Mouse (Mus musculus): ENCODE measurements around the gene Etnk1. TPM values are rescaled to one million over a fixed set of nuclear protein-coding genes. Genes with fewer than 3 reads are reported as not detected.

Etnk1 gene
- polyA plus RNA-seq, 1 experiment, result 71.6 TPM

GRCm38 (mm10) chr6:143212766-143213165 is 45.7 kb downstream of the Etnk1 start:
- no peaks in the 10 kb centered on the region for H3K27me3 ChIP-seq (replicated peaks; ENCODE audit: control insufficient read depth, insufficient read depth, low read length)
- no peaks in the 10 kb centered on the region for H3K4me1 ChIP-seq (ENCODE audit: control insufficient read depth, insufficient read depth, low read length)
- WGBS, result 86% methylated on average over 6 of the region's 6 CpGs
- no peak overlapping the region for H3K4me3 ChIP-seq (ENCODE audit: insufficient read depth, low read depth, low read length)
- DNase-seq, result no peak
- no peak overlapping the region for H3K27ac ChIP-seq (ENCODE audit: insufficient read depth, low read depth, low read length)
- TF ChIP-seq CTCF (conservative IDR thresholded peaks at IDR 0.05; ENCODE audit: insufficient read depth, insufficient read length, low read depth, low read length), result no peak
- TF ChIP-seq POLR2A (IDR thresholded peaks at IDR 0.05; ENCODE audit: low read depth, low read length), result no peak
- H3K36me3 ChIP-seq (ENCODE audit: control insufficient read depth, insufficient read depth, low read length), result no peaks in the 10 kb centered on the region

- DNase-seq, result no peak
- no peaks in the 10 kb centered on the region for H3K36me3 ChIP-seq (ENCODE audit: control insufficient read depth, insufficient read depth, low read length)
- TF ChIP-seq POLR2A (IDR thresholded peaks at IDR 0.05; ENCODE audit: low read depth, low read length), result no peak
- no peak for TF ChIP-seq CTCF (conservative IDR thresholded peaks at IDR 0.05; ENCODE audit: insufficient read depth, insufficient read length, low read depth, low read length)
- no peaks in the 10 kb centered on the region for H3K4me1 ChIP-seq (ENCODE audit: control insufficient read depth, insufficient read depth, low read length)
- no peaks in the 10 kb centered on the region for H3K27me3 ChIP-seq (replicated peaks; ENCODE audit: control insufficient read depth, insufficient read depth, low read length)
- H3K4me3 ChIP-seq (ENCODE audit: insufficient read depth, low read depth, low read length), result no peak overlapping the region
- no peak overlapping the region for H3K27ac ChIP-seq (ENCODE audit: insufficient read depth, low read depth, low read length)
- 96% methylated on average over 6 of the region's 6 CpGs for WGBS
Measured at GRCm38 (mm10) chr6:143213461-143213860, 46.4 kb downstream of the Etnk1 start.

GRCm38 (mm10) chr6:143216221-143216620 is 49.2 kb downstream of the Etnk1 start:
- DNase-seq, result peak; percentile 38
- no peaks in the 10 kb centered on the region for H3K27me3 ChIP-seq (replicated peaks; ENCODE audit: control insufficient read depth, insufficient read depth, low read length)
- TF ChIP-seq POLR2A (IDR thresholded peaks at IDR 0.05; ENCODE audit: low read depth, low read length), result no peak
- TF ChIP-seq CTCF (conservative IDR thresholded peaks at IDR 0.05; ENCODE audit: insufficient read depth, insufficient read length, low read depth, low read length), result no peak
- H3K36me3 ChIP-seq (ENCODE audit: control insufficient read depth, insufficient read depth, low read length), result no peaks in the 10 kb centered on the region
- WGBS, result 28% methylated on average over 11 of the region's 11 CpGs
- no peaks in the 10 kb centered on the region for H3K4me1 ChIP-seq (ENCODE audit: control insufficient read depth, insufficient read depth, low read length)
- no peak overlapping the region for H3K27ac ChIP-seq (ENCODE audit: insufficient read depth, low read depth, low read length)
- no peak overlapping the region for H3K4me3 ChIP-seq (ENCODE audit: insufficient read depth, low read depth, low read length)

GRCm38 (mm10) chr6:143219347-143219746 is 52.3 kb downstream of the Etnk1 start:
- Histone ChIP-seq H3K4me1 (ENCODE audit: control insufficient read depth, insufficient read depth, low read length) (no peaks in the 10 kb centered on the region), H3K36me3 (ENCODE audit: control insufficient read depth, insufficient read depth, low read length) (no peaks in the 10 kb centered on the region), H3K4me3 (ENCODE audit: insufficient read depth, low read depth, low read length) (no peak overlapping the region), H3K27ac (ENCODE audit: insufficient read depth, low read depth, low read length) (no peak overlapping the region), H3K27me3 (replicated peaks; ENCODE audit: control insufficient read depth, insufficient read depth, low read length) (no peaks in the 10 kb centered on the region)
- DNase-seq, result peak; percentile 76
- no peak for TF ChIP-seq POLR2A (IDR thresholded peaks at IDR 0.05; ENCODE audit: low read depth, low read length)
- peak; percentile 38 for TF ChIP-seq CTCF (conservative IDR thresholded peaks at IDR 0.05; ENCODE audit: insufficient read depth, insufficient read length, low read depth, low read length)
- 2% methylated on average over 5 of the region's 5 CpGs for WGBS

GRCm38 (mm10) chr6:143221245-143221644 is 54.2 kb downstream of the Etnk1 start:
- Histone ChIP-seq H3K4me3 (ENCODE audit: insufficient read depth, low read depth, low read length) (no peak overlapping the region), H3K27me3 (replicated peaks; ENCODE audit: control insufficient read depth, insufficient read depth, low read length) (no peaks in the 10 kb centered on the region), H3K36me3 (ENCODE audit: control insufficient read depth, insufficient read depth, low read length) (no peaks in the 10 kb centered on the region), H3K27ac (ENCODE audit: insufficient read depth, low read depth, low read length) (no peak overlapping the region), H3K4me1 (ENCODE audit: control insufficient read depth, insufficient read depth, low read length) (no peaks in the 10 kb centered on the region)
- WGBS, result 89% methylated on average over 8 of the region's 8 CpGs
- TF ChIP-seq CTCF (conservative IDR thresholded peaks at IDR 0.05; ENCODE audit: insufficient read depth, insufficient read length, low read depth, low read length) (no peak), POLR2A (IDR thresholded peaks at IDR 0.05; ENCODE audit: low read depth, low read length) (no peak)
- no peak for DNase-seq

- Histone ChIP-seq H3K4me3 (ENCODE audit: insufficient read depth, low read depth, low read length) (no peak overlapping the region), H3K36me3 (ENCODE audit: control insufficient read depth, insufficient read depth, low read length) (no peaks in the 10 kb centered on the region), H3K27ac (ENCODE audit: insufficient read depth, low read depth, low read length) (no peak overlapping the region), H3K27me3 (replicated peaks; ENCODE audit: control insufficient read depth, insufficient read depth, low read length) (no peaks in the 10 kb centered on the region), H3K4me1 (ENCODE audit: control insufficient read depth, insufficient read depth, low read length) (no peaks in the 10 kb centered on the region)
- DNase-seq, result no peak
- 41% methylated on average over 11 of the region's 11 CpGs for WGBS
- TF ChIP-seq POLR2A (IDR thresholded peaks at IDR 0.05; ENCODE audit: low read depth, low read length) (no peak), CTCF (conservative IDR thresholded peaks at IDR 0.05; ENCODE audit: insufficient read depth, insufficient read length, low read depth, low read length) (no peak)
Measured at GRCm38 (mm10) chr6:143224057-143224456, 57.0 kb downstream of the Etnk1 start.

GRCm38 (mm10) chr6:143224885-143225284 is 57.9 kb downstream of the Etnk1 start:
- 57% methylated on average over 6 of the region's 6 CpGs for WGBS
- no peak for TF ChIP-seq CTCF (conservative IDR thresholded peaks at IDR 0.05; ENCODE audit: insufficient read depth, insufficient read length, low read depth, low read length)
- TF ChIP-seq POLR2A (IDR thresholded peaks at IDR 0.05; ENCODE audit: low read depth, low read length), result no peak
- Histone ChIP-seq H3K27ac (ENCODE audit: insufficient read depth, low read depth, low read length) (no peak overlapping the region), H3K4me3 (ENCODE audit: insufficient read depth, low read depth, low read length) (no peak overlapping the region), H3K27me3 (replicated peaks; ENCODE audit: control insufficient read depth, insufficient read depth, low read length) (no peaks in the 10 kb centered on the region), H3K36me3 (ENCODE audit: control insufficient read depth, insufficient read depth, low read length) (no peaks in the 10 kb centered on the region), H3K4me1 (ENCODE audit: control insufficient read depth, insufficient read depth, low read length) (0 out of 2 replicates have a peak, but pooled peaks cover 2% of the 10 kb centered on the region)
- DNase-seq, result no peak
